Mouse (Mus musculus) heart, postnatal 0 days (tissue): ENCODE results near the gene Kcnh2. TPM values are rescaled to one million over a fixed set of nuclear protein-coding genes. Genes with fewer than 3 reads are reported as not detected.

Experiments used
- ATAC-seq: fragments of 200-750 bp; cut with Nextera tagmentation; 2 replicates; pipeline ENCODE4 v1.8.0; 2017; ENCODE audit warnings: low read depth, moderate number of reproducible peaks, moderate library complexity; ENCODE audit not compliant: insufficient read depth
- DNase-seq: peaks from one replicate; pipeline ENCODE4 v3.0.0-alpha.2; 2016; ENCODE audit warnings: low spot score
- H3K27ac ChIP-seq: fragments of 300-500 bp; sonication (generic); 2 replicates; pipeline ENCODE4 v1.5.1; 2014; ENCODE audit warnings: low read depth, mild to moderate bottlenecking
- H3K27me3 ChIP-seq: fragments of 300-500 bp; sonication (generic); 2 replicates; pipeline ENCODE4 v1.6.1; 2014; ENCODE audit warnings: low read length, mixed read lengths; ENCODE audit not compliant: control insufficient read depth, insufficient read depth
- H3K36me3 ChIP-seq: fragments of 300-500 bp; sonication (generic); replicated peaks from 2 replicates; pipeline ENCODE4 v1.6.1; 2014; ENCODE audit warnings: low read length, mixed read lengths; ENCODE audit not compliant: control insufficient read depth, insufficient read depth
- H3K4me1 ChIP-seq: fragments of 300-500 bp; sonication (generic); 2 replicates; pipeline ENCODE4 v1.6.1; 2014; ENCODE audit warnings: antibody characterized with exemption; ENCODE audit not compliant: control insufficient read depth, insufficient read depth
- H3K4me2 ChIP-seq: fragments of 300-500 bp; sonication (generic); 2 replicates; pipeline ENCODE4 v1.6.1; 2014; ENCODE audit warnings: low read depth, mild to moderate bottlenecking, low read length, moderate library complexity
- H3K4me3 ChIP-seq: fragments of 300-500 bp; sonication (generic); 2 replicates; pipeline ENCODE4 v1.5.1; 2014; ENCODE audit warnings: low read depth, low read length
- H3K9ac ChIP-seq: fragments of 300-500 bp; sonication (generic); replicated peaks from 2 replicates; pipeline ENCODE4 v1.6.1; 2014; ENCODE audit warnings: low read depth, low read length, mixed read lengths
- H3K9me3 ChIP-seq: fragments of 300-500 bp; sonication (generic); replicated peaks from 2 replicates; pipeline ENCODE4 v1.6.1; 2016; ENCODE audit warnings: low read length; ENCODE audit not compliant: control insufficient read depth
- CTCF ChIP-seq: IDR thresholded peaks from 2 replicates; pipeline ENCODE4 v1.5.1; 2016; ENCODE audit warnings: antibody characterized with exemption, control low read depth, low read depth
- EP300 ChIP-seq: IDR thresholded peaks from 2 replicates; pipeline ENCODE4 v1.6.1; 2016; ENCODE audit warnings: antibody characterized with exemption, low read depth
- WGBS: fragments of 180-500 bp; shearing (Covaris S2); extraction: QIAGEN DNeasy Blood & Tissue Kit; methylation state at CpG from one replicate; pipeline ENCODE4 v1.1.7; 2014; 5-methylcytosine and 5-hydroxymethylcytosine counted together
- polyA plus RNA-seq: library from polyadenylated mRNA; unstranded; fragments of >200 nt; fragmentation: Nextera tagmentation; extraction: Ambion mirVana; gene quantifications from 2 replicates; pipeline ENCODE4 v1.2.1, GENCODE M21; 2015
- total RNA-seq: library from RNA; depleted of rRNA; stranded (reverse); fragments of >200 nt; gene quantifications from 2 replicates; pipeline ENCODE4 v1.2.3, GENCODE M21; 2014; ENCODE audit warnings: low replicate concordance

Gene Kcnh2
- total and polyA plus RNA-seq, 2 experiments from 2014 or later = 32.1 to 86.1 TPM

DNA sequence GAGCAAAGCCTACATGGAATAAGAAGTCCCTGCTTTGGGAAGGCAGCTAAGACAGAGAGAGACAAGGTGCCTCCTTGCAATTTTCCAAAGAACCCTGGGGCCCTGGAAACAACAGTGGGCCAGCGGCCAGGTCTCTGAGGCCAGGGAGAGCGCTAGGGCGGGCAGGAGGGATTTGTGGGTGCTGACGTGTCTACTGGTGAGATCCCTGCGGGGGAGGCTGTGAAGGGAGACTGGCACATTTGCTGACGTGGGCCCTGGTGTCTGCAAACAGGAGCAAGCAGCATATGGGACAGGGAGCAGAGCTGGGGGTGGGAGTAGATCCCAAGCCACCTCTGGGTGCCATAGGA, 31.0 kb downstream of the Kcnh2 start:
- peaks cover 22% of the 10 kb centered on the region for H3K4me1 ChIP-seq

DNA sequence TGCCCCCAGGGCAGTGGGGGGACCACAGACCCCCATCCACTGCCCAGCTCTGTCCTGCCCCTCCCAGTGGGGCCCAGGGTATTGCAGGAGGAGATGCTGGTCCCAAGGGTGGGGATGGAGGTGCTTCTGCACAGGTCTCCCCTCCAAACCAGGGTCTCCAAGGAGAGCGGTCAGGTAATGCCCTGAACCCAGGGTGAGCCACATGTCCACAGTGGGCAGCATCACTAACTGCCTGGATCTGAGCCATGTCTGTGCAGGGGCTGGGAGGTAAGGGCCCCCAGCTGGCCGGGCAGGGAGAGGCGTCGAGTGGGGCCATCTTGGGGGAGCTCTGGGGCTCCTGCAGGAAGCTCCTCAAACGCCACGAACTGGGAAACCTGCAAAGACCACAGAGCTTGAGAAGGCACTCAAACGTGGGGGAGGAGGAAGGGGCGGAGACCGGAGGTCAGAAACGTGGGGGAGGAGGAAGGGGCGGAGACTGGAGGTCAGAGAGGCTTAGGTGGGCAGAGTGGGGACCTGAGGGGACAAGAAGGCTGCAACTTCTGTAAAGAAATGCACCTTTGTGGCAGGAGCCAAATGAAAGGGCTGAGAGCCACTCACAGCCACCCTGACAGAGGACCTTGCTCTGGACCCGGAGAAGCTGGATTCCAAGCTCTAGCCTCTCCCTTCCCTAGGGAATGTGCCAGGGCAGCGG, 31.5 kb downstream of the Kcnh2 start:
- DNase-seq (no peak), ATAC-seq (no peak)
- no peak overlapping the region for H3K4me3 ChIP-seq
- no peaks in the 10 kb centered on the region for H3K27me3 ChIP-seq
- TF ChIP-seq CTCF (no peak), EP300 (no peak)
- H3K4me1 ChIP-seq = peaks cover 22% of the 10 kb centered on the region
- no peaks in the 10 kb centered on the region for H3K9me3 ChIP-seq
- 0 out of 2 replicates have a peak overlapping the region, but pooled peaks have one; percentile 10 for H3K4me2 ChIP-seq
- peaks cover 44% of the 10 kb centered on the region for H3K36me3 ChIP-seq
- 17% methylated on average over 13 of the region's 13 CpGs for WGBS
- no peak overlapping the region for H3K9ac ChIP-seq
- peak overlapping the region; percentile 76 for H3K27ac ChIP-seq

More for the DNA sequence above, 31.0 kb downstream of the Kcnh2 start:
- no peak for TF ChIP-seq EP300
- TF ChIP-seq CTCF = no peak
- peak; percentile 82 for ATAC-seq
- Histone ChIP-seq H3K9me3 (no peaks in the 10 kb centered on the region), H3K9ac (no peak overlapping the region), H3K36me3 (peaks cover 48% of the 10 kb centered on the region), H3K27me3 (no peaks in the 10 kb centered on the region), H3K4me3 (no peak overlapping the region), H3K27ac (peak overlapping the region; percentile 76), H3K4me2 (0 out of 2 replicates have a peak overlapping the region, but pooled peaks have one; percentile 10)
- DNase-seq = peak; percentile 79
- WGBS = 20% methylated on average over 6 of the region's 6 CpGs

DNA sequence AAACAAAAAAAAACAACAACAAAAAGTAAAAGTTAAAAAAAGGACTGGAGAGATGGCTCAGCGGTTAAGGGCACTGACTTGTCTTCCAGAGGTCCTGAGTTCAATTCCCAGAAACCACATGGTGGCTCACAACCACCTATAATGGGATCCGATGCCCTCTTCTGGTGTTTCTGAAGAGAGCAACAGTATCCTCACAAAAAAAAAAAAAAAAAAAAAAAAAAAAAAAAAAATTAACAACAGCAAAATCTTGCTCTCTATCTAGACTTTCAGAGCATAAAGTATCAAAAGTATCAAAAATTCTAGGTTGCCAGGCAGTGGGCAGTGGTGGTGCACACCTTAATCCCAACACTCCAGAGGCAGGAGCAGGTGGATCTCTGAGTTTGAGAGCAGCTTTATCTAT, 42.2 kb downstream of the Kcnh2 start:
- Histone ChIP-seq H3K9ac (no peak overlapping the region), H3K4me2 (no peak overlapping the region), H3K27ac (no peak overlapping the region), H3K27me3 (no peaks in the 10 kb centered on the region), H3K36me3 (no peaks in the 10 kb centered on the region), H3K9me3 (peaks cover 16% of the 10 kb centered on the region), H3K4me3 (no peak overlapping the region), H3K4me1 (no peaks in the 10 kb centered on the region)
- WGBS = 85% methylated on average over 2 of the region's 2 CpGs
- DNase-seq (no peak), ATAC-seq (no peak)
- no peak for TF ChIP-seq CTCF
- TF ChIP-seq EP300 = no peak

DNA sequence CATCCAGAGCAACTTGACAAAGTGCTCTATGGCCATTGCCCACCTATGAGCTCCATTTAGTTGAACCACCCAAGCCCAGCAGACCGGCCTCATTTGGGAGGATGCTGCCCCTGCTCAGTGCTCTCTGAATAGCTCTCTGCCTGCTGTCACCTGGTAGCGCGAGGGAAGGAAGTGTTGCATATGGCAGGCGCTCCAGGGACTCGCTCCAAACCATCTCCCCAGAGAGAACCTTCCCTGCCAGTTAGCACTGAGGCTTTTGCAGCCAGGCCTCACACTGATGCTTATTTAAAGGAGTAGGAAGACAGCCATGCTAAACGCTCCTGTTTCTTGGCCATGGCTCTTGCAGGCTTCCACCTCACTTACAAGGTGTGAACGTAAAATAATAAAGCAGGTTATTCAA, 42.8 kb downstream of the Kcnh2 start:
- no peak for TF ChIP-seq EP300
- no peak for TF ChIP-seq CTCF
- no peak for ATAC-seq
- Histone ChIP-seq H3K36me3 (no peaks in the 10 kb centered on the region), H3K9me3 (peaks cover 10% of the 10 kb centered on the region), H3K4me2 (no peak overlapping the region), H3K4me1 (no peaks in the 10 kb centered on the region), H3K27me3 (no peaks in the 10 kb centered on the region), H3K27ac (no peak overlapping the region), H3K4me3 (no peak overlapping the region), H3K9ac (no peak overlapping the region)
- no peak for DNase-seq
- 65% methylated on average over 7 of the region's 7 CpGs for WGBS

DNA sequence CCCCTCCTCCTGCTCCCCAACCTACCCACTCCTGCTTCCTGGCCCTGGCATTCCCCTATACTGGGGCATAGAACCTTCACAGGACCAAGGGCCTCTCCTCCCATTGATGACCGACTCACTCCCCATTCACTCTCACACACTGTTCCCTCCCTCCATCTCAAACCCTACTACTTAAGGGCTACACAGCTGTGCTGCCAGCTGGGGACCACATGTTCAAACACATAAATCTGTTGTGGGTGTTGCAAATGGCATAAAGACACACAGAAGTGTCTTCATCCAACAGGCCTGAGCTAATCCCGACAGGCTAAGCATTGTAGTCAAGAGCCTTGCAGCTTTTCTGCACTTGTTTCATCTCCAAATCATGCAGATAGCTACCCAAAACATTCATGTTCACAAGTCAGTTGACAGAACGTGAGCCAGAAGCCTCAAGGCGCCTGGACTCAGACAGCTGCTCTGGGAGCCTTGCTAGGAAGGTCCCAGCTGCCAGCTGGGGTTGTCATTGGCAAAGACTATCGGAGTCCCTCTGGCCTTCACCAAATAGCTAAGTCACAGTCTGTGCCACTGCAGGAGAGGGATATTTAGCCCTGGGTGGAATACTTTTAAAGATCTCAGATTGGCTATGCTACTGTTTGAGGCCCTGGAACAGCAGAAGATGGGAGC, 44.2 kb downstream of the Kcnh2 start:
- 0 out of 2 replicates have a peak, but pooled peaks cover 3% of the 10 kb centered on the region for H3K9me3 ChIP-seq
- H3K9ac ChIP-seq = no peak overlapping the region
- TF ChIP-seq EP300 = no peak
- no peak for TF ChIP-seq CTCF
- H3K4me1 ChIP-seq = no peaks in the 10 kb centered on the region
- WGBS = 49% methylated on average over 5 of the region's 5 CpGs
- DNase-seq = no peak
- H3K27ac ChIP-seq = no peak overlapping the region
- no peak overlapping the region for H3K4me2 ChIP-seq
- no peak overlapping the region for H3K4me3 ChIP-seq
- no peak for ATAC-seq
- H3K36me3 ChIP-seq = no peaks in the 10 kb centered on the region
- H3K27me3 ChIP-seq = no peaks in the 10 kb centered on the region
